Mouse (Mus musculus) CH12.LX (cell line): ENCODE results near the gene Lpin1. TPM values are rescaled to one million over a fixed set of nuclear protein-coding genes. Genes with fewer than 3 reads are reported as not detected.

Source experiments
- DNase-seq: peaks from one replicate; pipeline ENCODE4 v3.0.0-alpha.2; 2013; ENCODE audit errors: extremely low read depth
- H3K27ac ChIP-seq: 2 replicates; pipeline ENCODE4 v1.5.1; 2012; ENCODE audit warnings: low read depth, mild to moderate bottlenecking, control low read depth, moderate library complexity; ENCODE audit not compliant: insufficient read depth
- H3K27me3 ChIP-seq: replicated peaks from 2 replicates; pipeline ENCODE3; 2012; ENCODE audit warnings: inconsistent platforms
- H3K36me3 ChIP-seq, 2 experiments: replicated peaks in 1 of 2; 2 replicates each; pipeline versions ENCODE3 to v1.6.1; 2012; ENCODE audit warnings: inconsistent platforms in 1 of 2, low read length in 1 of 2, mild to moderate bottlenecking in 1 of 2, mixed read lengths in 1 of 2, moderate library complexity in 1 of 2; ENCODE audit not compliant: control insufficient read depth in 1 of 2, insufficient read depth in 1 of 2
- H3K4me1 ChIP-seq, 2 experiments: 2 replicates each; pipeline ENCODE4 v1.6.1; 2012; ENCODE audit warnings: inconsistent platforms in 1 of 2, moderate library complexity in 1 of 2; ENCODE audit not compliant: insufficient read depth in 2 of 2, control insufficient read depth in 1 of 2
- H3K4me2 ChIP-seq: 2 replicates; pipeline ENCODE4 v1.6.1; 2012; ENCODE audit warnings: low read depth, mild to moderate bottlenecking, control low read depth; ENCODE audit not compliant: poor library complexity, insufficient read depth, severe bottlenecking
- H3K4me3 ChIP-seq, 3 experiments: fragments of 150-350 bp in 1 of 3; sonication (generic) in 1 of 3; replicated peaks in 1 of 3; 2 replicates each; pipeline versions ENCODE3 to v1.5.1; 2011 to 2012; ENCODE audit warnings: low read depth in 2 of 3, low read length in 2 of 3, mild to moderate bottlenecking in 2 of 3, moderate library complexity in 2 of 3, control low read depth in 1 of 3, improper control_type of control experiment in 1 of 3, inconsistent platforms in 1 of 3, mixed read lengths in 1 of 3; ENCODE audit not compliant: poor library complexity in 1 of 3
- H3K79me2 ChIP-seq: replicated peaks from 2 replicates; pipeline ENCODE4 v1.6.1; 2012; ENCODE audit warnings: mild to moderate bottlenecking, moderate library complexity; ENCODE audit not compliant: control insufficient read depth, poor library complexity, insufficient read depth, severe bottlenecking; ENCODE audit errors: extremely low read depth
- H3K9ac ChIP-seq: 2 replicates; pipeline ENCODE4 v1.6.1; 2012; ENCODE audit warnings: low read depth, mild to moderate bottlenecking, control low read depth, moderate library complexity; ENCODE audit not compliant: insufficient read depth
- H3K9me3 ChIP-seq: replicated peaks from 2 replicates; pipeline ENCODE3; 2012; ENCODE audit warnings: low read length, inconsistent platforms, mixed read lengths
- CTCF ChIP-seq, 2 experiments: IDR thresholded peaks in 1 of 2; conservative IDR thresholded peaks in 1 of 2; 2 replicates each; pipeline ENCODE4 v1.5.1; 2011 to 2012; ENCODE audit warnings: low read depth in 2 of 2, low read length in 2 of 2, improper control_type of control experiment in 1 of 2, inconsistent platforms in 1 of 2, mild to moderate bottlenecking in 1 of 2, moderate library complexity in 1 of 2
- E2F4 ChIP-seq: IDR thresholded peaks from 2 replicates; pipeline ENCODE4 v1.6.1; 2011; ENCODE audit warnings: low read depth, low read length, improper control_type of control experiment; ENCODE audit not compliant: insufficient replicate concordance
- EP300 ChIP-seq: IDR thresholded peaks from 2 replicates; pipeline ENCODE4 v1.6.1; 2011; ENCODE audit warnings: low read length, improper control_type of control experiment
- HCFC1 ChIP-seq: IDR thresholded peaks from 2 replicates; pipeline ENCODE4 v1.6.1; 2012; ENCODE audit warnings: low read depth, mild to moderate bottlenecking, inconsistent platforms, low read length, improper control_type of control experiment
- IRF4 ChIP-seq: IDR thresholded peaks from 2 replicates; pipeline ENCODE4 v1.6.1; 2014; ENCODE audit warnings: low read depth, mild to moderate bottlenecking, inconsistent platforms, low read length, improper control_type of control experiment
- JUND ChIP-seq: conservative IDR thresholded peaks from 2 replicates; pipeline ENCODE4 v1.6.1; 2011; ENCODE audit warnings: low read depth, low read length, improper control_type of control experiment
- KAT2A ChIP-seq: IDR thresholded peaks from 2 replicates; pipeline ENCODE4 v1.6.1; 2012; ENCODE audit warnings: low read length, improper control_type of control experiment, inconsistent platforms; ENCODE audit not compliant: insufficient replicate concordance
- MAFK ChIP-seq: IDR thresholded peaks from 2 replicates; pipeline ENCODE4 v1.6.1; 2011; ENCODE audit warnings: low read length, improper control_type of control experiment; ENCODE audit not compliant: insufficient replicate concordance
- MAX ChIP-seq: IDR thresholded peaks from 2 replicates; pipeline ENCODE4 v1.6.1; 2011; ENCODE audit warnings: low read length, improper control_type of control experiment
- MAZ ChIP-seq: IDR thresholded peaks from 2 replicates; pipeline ENCODE4 v1.6.1; 2012; ENCODE audit warnings: low read depth, mild to moderate bottlenecking, inconsistent platforms, low read length, improper control_type of control experiment, moderate library complexity
- MYC ChIP-seq: IDR thresholded peaks from 2 replicates; pipeline ENCODE4 v1.6.1; 2011; ENCODE audit warnings: low read depth, mild to moderate bottlenecking, improper control_type of control experiment, low read length
- NELFE ChIP-seq: IDR thresholded peaks from 2 replicates; pipeline ENCODE4 v1.6.1; 2011; ENCODE audit warnings: low read depth, low read length, improper control_type of control experiment
- NRF1 ChIP-seq: IDR thresholded peaks from 2 replicates; pipeline ENCODE4 v1.6.1; 2014; ENCODE audit warnings: low read depth, mild to moderate bottlenecking, inconsistent platforms, low read length, improper control_type of control experiment, moderate library complexity
- POLR2AphosphoS2 ChIP-seq: IDR thresholded peaks from 2 replicates; pipeline ENCODE4 v1.6.1; 2011; ENCODE audit warnings: low read depth, low read length, improper control_type of control experiment
- RAD21 ChIP-seq: IDR thresholded peaks from 2 replicates; pipeline ENCODE4 v1.6.1; 2011; ENCODE audit warnings: low read depth, mild to moderate bottlenecking, low read length, improper control_type of control experiment, moderate library complexity
- SIN3A ChIP-seq: IDR thresholded peaks from 2 replicates; pipeline ENCODE4 v1.6.1; 2012; ENCODE audit warnings: low read length, improper control_type of control experiment, inconsistent platforms
- SMC3 ChIP-seq: IDR thresholded peaks from 2 replicates; pipeline ENCODE4 v1.6.1; 2011; ENCODE audit warnings: low read depth, low read length, improper control_type of control experiment
- TBP ChIP-seq: conservative IDR thresholded peaks from 2 replicates; pipeline ENCODE4 v1.6.1; 2011; ENCODE audit warnings: low read depth, low read length, improper control_type of control experiment
- TCF12 ChIP-seq: IDR thresholded peaks from 2 replicates; pipeline ENCODE4 v1.6.1; 2014; ENCODE audit warnings: low read depth, mild to moderate bottlenecking, inconsistent platforms, low read length, improper control_type of control experiment
- USF1 ChIP-seq: IDR thresholded peaks from 2 replicates; pipeline ENCODE4 v1.6.1; 2014; ENCODE audit warnings: low read depth, mild to moderate bottlenecking, inconsistent platforms, low read length, improper control_type of control experiment
- USF2 ChIP-seq: conservative IDR thresholded peaks from 2 replicates; pipeline ENCODE4 v1.6.1; 2011; ENCODE audit warnings: low read depth, low read length, improper control_type of control experiment
- ZC3H11A ChIP-seq: IDR thresholded peaks from 2 replicates; pipeline ENCODE4 v1.6.1; 2012; ENCODE audit warnings: low read depth, mild to moderate bottlenecking, inconsistent platforms, low read length, improper control_type of control experiment
- ZKSCAN1 ChIP-seq: IDR thresholded peaks from 2 replicates; pipeline ENCODE4 v1.6.1; 2012; ENCODE audit warnings: low read depth, inconsistent platforms, low read length, improper control_type of control experiment, borderline replicate concordance
- ZMIZ1 ChIP-seq: IDR thresholded peaks from 2 replicates; pipeline ENCODE4 v1.6.1; 2012; ENCODE audit warnings: low read depth, mild to moderate bottlenecking, inconsistent platforms, low read length, improper control_type of control experiment
- ZNF384 ChIP-seq: IDR thresholded peaks from 2 replicates; pipeline ENCODE4 v1.6.1; 2012; ENCODE audit warnings: low read depth, low read length, improper control_type of control experiment, inconsistent platforms
- dilution Hi-C: fragments of 300-500 bp; cut with MboI; formaldehyde crosslinking; loops from 2 replicates; pipeline ENCODE4 v1.14.3; 2020; ENCODE audit warnings: low sequenced_read_pairs; ENCODE audit not compliant: extremely low pct_unique_long_range_greater_than_20kb, extremely low pct_ligation_motif_present
- in situ Hi-C: fragments of 300-500 bp; cut with MboI; formaldehyde crosslinking; loops from 3 replicates; pipeline ENCODE4 v1.14.3; 2019; ENCODE audit warnings: low sequenced_read_pairs, low pct_ligation_motif_present, low pct_unique_long_range_greater_than_20kb, mixed read lengths
- polyA plus RNA-seq: library from polyadenylated mRNA; unstranded; fragments of >175 nt; gene quantifications from 2 replicates; pipeline ENCODE4 v1.2.1, GENCODE M21; 2012; ENCODE audit warnings: low read depth; ENCODE audit not compliant: insufficient read length
- total RNA-seq, 2 experiments: library from RNA; depleted of rRNA; stranded (reverse); fragments of 300-350 nt in 1 of 2; fragments of >200 nt in 1 of 2; gene quantifications; 2 replicates each; pipeline ENCODE4 v1.2.3; 2012 to 2014

Gene Lpin1
- total and polyA plus RNA-seq, 3 experiments: 6.1 to 7.5 (median 6.7) TPM

DNA sequence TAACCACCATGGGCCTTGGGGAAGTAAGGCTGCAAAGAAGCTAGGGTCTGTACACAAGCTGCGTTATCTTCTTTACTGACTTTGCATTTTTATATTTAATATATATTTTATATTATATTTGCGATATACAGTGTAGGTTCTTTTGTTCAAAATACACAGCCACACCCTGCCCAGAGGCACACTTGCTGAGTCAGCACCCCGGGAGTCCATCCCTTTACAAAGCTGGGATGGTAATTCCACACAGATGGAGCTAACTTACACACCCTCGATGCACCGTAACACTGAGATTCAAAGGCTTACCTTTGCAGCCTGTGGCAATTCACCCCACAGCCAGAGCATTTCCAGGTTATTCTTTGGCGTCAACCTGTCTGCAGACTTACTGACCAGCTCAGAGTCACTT lies 42.7 kb downstream of the Lpin1 start:
- in situ Hi-C loops (loop anchor here (5.0 kb wide), 1 partner anchor 64 kb away; no protein-coding TSS in a partner anchor), dilution Hi-C loops (no loop called here)
- Histone ChIP-seq H3K4me1 (0 out of 4 replicates have a peak, but pooled peaks cover 0 to 2% of the 10 kb centered on the region in 2 experiments), H3K9ac (no peak overlapping the region), H3K79me2 (no peaks in the 10 kb centered on the region), H3K27ac (no peak overlapping the region), H3K4me3 (no peak overlapping the region), H3K36me3 (peaks cover 43 to 87% of the 10 kb centered on the region in 2 experiments), H3K27me3 (no peaks in the 10 kb centered on the region), H3K4me2 (no peak overlapping the region), H3K9me3 (peaks cover 3% of the 10 kb centered on the region)
- TF ChIP-seq MAFK (peak; percentile 77; the same call in 1 of the 2 replicates), HCFC1 (no peak)
- DNase-seq: no peak

DNA sequence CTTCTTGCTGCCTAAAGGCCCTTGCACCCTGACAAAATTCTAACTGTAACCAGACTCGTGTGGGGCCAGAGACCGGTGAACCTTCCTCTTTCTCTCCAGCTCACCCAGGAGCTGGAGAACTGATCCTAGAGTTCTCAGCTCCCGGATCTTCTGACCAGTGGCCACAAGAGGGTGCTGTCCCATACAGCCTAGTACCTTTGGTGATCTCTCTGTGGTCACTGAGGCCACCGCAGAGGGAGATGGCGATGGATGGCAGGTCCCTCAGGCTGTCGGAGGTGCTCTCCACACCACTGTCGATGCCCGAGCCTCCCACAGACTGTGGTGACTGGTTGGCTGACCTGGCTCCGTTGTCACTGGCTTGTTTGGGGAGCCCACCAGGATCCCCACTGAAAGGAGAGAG lies 47.3 kb downstream of the Lpin1 start:
- Histone ChIP-seq H3K36me3 (peaks cover 49 to 93% of the 10 kb centered on the region in 2 experiments), H3K9ac (no peak overlapping the region), H3K9me3 (no peaks in the 10 kb centered on the region)
- no peak for TF ChIP-seq TCF12
- TF ChIP-seq IRF4: no peak
- no peak for TF ChIP-seq JUND
- peak; percentile 7 for TF ChIP-seq RAD21
- no peak for TF ChIP-seq NELFE
- peak in 1 of 2 experiments; percentile 52; a peak in 2 of 4 replicates for TF ChIP-seq CTCF (conservative IDR thresholded peaks at IDR 0.05 in 1 of 2, IDR thresholded peaks at IDR 0.05 in 1 of 2; ENCODE audit: low read depth in 2 of 2, low read length in 2 of 2)
- peak; percentile 13; the same call in 1 of the 2 replicates for TF ChIP-seq SMC3
- no peak for TF ChIP-seq TBP
- no peak for TF ChIP-seq MYC
- TF ChIP-seq, all 38 proteins: peak for 3
- Histone ChIP-seq H3K79me2 (no peaks in the 10 kb centered on the region), H3K4me1 (0 out of 4 replicates have a peak, but pooled peaks cover 0 to 2% of the 10 kb centered on the region in 2 experiments), H3K27ac (no peak overlapping the region), H3K4me2 (no peak overlapping the region), H3K27me3 (no peaks in the 10 kb centered on the region), H3K4me3 (no peak overlapping the region)
- no peak for DNase-seq
- in situ Hi-C loops (no loop called here), dilution Hi-C loops (no loop called here)

DNA sequence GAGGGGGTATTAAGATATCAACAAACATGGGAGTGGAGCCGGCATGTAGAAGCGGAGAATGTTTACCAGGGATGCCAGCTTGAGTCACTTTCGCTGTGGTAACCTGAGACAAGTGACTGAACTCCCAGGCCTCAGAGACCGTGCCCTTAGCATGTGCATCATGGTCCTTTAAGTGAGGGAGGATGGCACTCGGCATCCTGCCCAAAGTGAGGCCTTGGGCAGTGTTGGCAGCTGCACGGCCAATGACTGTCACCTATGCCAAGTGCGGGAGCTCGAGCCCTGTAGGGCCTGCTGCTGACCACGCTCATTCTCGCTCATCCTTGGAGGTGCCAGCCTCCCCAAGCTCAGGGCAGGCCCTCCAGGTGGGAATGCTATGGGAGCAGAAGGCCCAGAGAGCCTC lies 48.1 kb downstream of the Lpin1 start:
- Histone ChIP-seq H3K27ac (no peak overlapping the region), H3K9ac (no peak overlapping the region), H3K4me2 (no peak overlapping the region), H3K36me3 (peaks cover 50 to 93% of the 10 kb centered on the region in 2 experiments), H3K9me3 (no peaks in the 10 kb centered on the region), H3K27me3 (no peaks in the 10 kb centered on the region), H3K79me2 (no peaks in the 10 kb centered on the region)
- dilution Hi-C loops: no loop called here
- in situ Hi-C loops: no loop called here
- no peak for DNase-seq
- TF ChIP-seq MAX (no peak), USF1 (no peak), USF2 (no peak), ZMIZ1 (no peak), SIN3A (no peak), MAZ (no peak), E2F4 (no peak), ZC3H11A (no peak), TCF12 (no peak), ZNF384 (no peak), ZKSCAN1 (no peak), TBP (no peak), KAT2A (no peak), POLR2AphosphoS2 (no peak), NRF1 (no peak), CTCF (conservative IDR thresholded peaks at IDR 0.05 in 1 of 2, IDR thresholded peaks at IDR 0.05 in 1 of 2; ENCODE audit: low read depth in 2 of 2, low read length in 2 of 2) (no peak), MAFK (no peak), EP300 (no peak), IRF4 (no peak), NELFE (no peak)
- TF ChIP-seq, all 38 proteins: peak for 0
- Histone ChIP-seq H3K4me3 (no peak overlapping the region), H3K4me1 (0 out of 4 replicates have a peak, but pooled peaks cover 0 to 2% of the 10 kb centered on the region in 2 experiments)
